Mouse (Mus musculus): ENCODE data around the gene Dusp23. TPM values are rescaled to one million over a fixed set of nuclear protein-coding genes. Genes with fewer than 3 reads are reported as not detected.

Dusp23 gene
- 30.2 and 62.5 TPM in 2 replicates for polyA plus RNA-seq (2012; rRNA removed)

GRCm38 (mm10) chr1:172632451-172633326 lies at the start of gene Dusp23:
Gene Dusp23, minus strand, starts transcription at chr1:172632962.
- DNase-seq (ENCODE audit: low read depth) = peak; percentile 61

DNA sequence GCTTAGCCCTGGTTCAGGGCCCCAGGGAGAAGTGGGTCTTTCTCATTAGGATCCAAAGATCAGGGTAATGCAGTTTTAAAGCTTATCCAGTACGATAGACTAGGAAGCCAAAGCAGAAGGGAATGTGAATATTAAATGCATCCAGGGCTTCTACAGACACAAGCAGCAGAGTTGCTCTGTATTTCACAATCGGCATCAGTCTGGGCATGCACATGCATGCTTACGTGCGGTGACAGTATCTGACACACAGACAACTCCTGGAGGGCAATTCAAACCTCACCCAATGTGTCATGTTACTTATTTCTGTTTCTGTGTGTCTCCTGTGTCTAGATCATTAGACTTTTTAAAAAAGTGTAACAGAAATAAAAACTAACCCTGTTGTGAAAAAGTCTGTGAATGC lies 48.0 kb upstream of the Dusp23 start:
- DNase-seq (ENCODE audit: low read depth) = peak; percentile 54

GRCm38 (mm10) chr1:172670716-172671115 lies 38.0 kb upstream of the Dusp23 start:
- DNase-seq (ENCODE audit: low read depth) = no peak

GRCm38 (mm10) chr1:172667597-172667996 lies 34.8 kb upstream of the Dusp23 start:
- DNase-seq (ENCODE audit: low read depth) = no peak

GRCm38 (mm10) chr1:172665457-172665856 lies 32.7 kb upstream of the Dusp23 start:
- DNase-seq (ENCODE audit: low read depth) = no peak

DNA sequence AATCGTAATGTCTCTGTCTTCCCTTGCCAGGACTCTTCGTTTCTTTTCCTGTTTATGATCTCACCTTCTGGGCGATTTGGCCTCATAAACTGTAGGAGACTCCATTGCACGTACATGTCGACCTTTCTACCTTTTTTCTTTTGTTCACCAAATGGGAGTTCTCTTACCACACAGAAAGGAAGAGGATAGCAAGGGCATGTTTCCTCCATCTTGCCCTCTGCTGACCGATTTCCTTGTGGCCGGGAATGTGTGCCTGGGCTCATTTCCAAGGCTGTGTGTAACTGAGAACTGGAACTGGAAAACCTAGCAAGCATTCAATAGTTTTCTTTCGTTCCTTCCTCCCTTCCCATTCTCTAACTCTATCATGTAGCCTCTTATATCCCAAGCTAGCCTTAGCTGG lies 26.9 kb upstream of the Dusp23 start:
- DNase-seq (ENCODE audit: low read depth) = no peak

- DNase-seq (ENCODE audit: low read depth) = no peak
Observed at GRCm38 (mm10) chr1:172657266-172657665, 24.5 kb upstream of the Dusp23 start.

DNA sequence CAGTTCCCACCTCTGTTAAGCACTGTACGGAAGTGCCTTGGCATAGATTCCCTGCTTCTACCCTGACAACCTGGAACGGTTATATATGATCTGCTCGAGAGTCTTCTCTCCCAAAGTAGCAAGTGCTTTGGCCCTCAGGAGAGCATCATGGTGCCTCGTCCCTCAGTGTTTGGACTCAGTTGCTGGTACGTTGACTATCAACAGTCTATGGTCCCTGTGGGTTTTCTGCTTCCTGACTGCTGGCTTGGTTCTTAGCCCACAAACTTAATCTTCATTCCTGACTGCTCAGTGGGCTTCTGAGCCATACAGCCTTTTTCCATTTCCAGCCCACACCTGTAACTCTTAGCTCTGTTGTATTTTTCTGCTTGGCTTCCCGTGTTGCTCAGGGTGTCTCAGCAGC lies 21.1 kb upstream of the Dusp23 start:
- no peak for DNase-seq (ENCODE audit: low read depth)

DNA sequence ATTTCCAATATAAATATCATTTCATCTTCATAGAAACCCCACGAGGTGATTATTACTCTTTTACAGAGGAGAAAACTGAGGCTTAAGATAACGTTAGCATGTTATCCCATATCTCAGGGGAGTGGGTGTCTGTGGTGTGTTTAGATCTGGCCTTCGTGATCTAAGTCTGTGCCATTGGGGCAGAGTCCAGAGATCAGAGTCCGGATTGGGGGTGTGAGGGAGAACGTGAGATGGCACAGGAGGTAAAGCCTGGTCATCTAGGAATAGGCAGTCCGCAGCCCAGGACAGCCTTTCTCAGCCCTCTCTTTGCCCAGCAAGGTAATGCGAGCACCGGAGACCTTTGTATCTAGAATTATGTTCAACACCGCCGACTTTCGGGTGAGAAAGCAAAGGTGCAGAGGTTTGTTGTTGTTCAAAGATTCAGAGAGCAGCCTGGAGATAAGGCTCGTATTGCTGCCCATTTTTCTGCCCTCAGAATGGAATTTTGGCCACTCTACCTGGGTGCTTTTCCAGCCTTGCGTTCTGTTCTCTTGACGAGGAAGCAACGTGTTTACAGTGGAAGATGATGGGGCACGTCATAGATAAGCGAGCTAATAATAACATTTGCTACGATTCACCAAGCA lies 19.4 kb upstream of the Dusp23 start:
- DNase-seq (ENCODE audit: low read depth) = no peak

GRCm38 (mm10) chr1:172651288-172651987 lies 18.7 kb upstream of the Dusp23 start:
- no peak for DNase-seq (ENCODE audit: low read depth)

DNA sequence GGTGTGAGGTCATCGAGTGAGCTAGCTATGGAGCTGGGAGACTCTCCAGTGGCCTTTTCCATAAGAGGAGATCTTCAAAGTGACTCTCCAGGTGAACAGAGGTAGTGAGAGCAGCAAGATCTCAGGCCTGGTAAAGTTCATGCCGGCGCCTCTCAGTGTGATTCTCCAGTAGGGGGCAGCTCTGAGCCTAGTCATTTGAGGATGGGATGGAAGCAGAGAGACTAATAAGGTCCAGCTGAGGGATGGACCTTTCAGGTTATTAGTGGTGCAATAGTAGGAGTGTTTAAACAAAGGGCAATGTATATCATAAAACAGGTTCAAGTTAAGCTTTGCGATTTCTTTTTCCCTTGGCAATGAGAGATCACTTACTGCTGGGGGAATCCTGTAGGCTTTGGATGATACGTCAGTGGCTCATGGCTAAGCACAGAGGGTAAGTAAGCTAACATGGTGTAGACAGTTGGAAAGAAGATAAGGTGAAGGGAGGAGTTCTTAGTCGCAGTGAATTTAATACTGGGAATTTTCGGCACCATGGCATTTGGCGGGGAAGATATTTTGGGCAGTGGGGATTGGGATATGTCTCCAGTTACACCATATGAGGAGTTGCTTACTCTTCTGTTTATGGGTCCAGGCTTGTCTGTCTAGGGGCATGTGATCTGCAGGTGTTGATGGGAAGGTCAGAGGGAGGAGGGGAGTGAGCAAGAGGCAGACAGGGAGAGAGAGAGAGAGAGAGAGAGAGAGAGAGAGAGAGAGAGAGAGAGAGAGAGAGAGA lies 17.9 kb upstream of the Dusp23 start:
- no peak for DNase-seq (ENCODE audit: low read depth)

- DNase-seq (ENCODE audit: low read depth) = no peak
Observed at GRCm38 (mm10) chr1:172649396-172649795, 16.6 kb upstream of the Dusp23 start.

DNA sequence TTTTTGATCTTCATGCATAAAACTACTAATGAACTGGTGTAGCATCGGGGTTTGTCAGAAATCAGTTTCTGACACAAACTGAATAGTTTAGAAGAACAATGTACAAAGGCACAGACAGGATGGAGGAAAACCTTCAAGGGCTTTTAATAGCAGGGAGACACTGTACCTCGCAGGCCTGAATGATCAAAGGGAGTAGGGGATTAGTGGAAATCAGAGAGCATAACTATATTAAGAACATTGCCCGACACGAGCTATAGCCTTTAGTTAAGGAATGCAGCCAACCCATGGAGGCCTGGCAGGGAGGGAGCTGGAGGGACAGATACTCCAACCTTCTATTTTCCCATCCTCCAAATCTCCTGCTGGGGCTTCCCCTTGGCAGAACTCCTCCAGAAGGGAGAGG lies 14.5 kb upstream of the Dusp23 start:
- DNase-seq (ENCODE audit: low read depth) = no peak

- DNase-seq (ENCODE audit: low read depth) = no peak
Observed at GRCm38 (mm10) chr1:172638781-172639180, 6.0 kb upstream of the Dusp23 start.

DNA sequence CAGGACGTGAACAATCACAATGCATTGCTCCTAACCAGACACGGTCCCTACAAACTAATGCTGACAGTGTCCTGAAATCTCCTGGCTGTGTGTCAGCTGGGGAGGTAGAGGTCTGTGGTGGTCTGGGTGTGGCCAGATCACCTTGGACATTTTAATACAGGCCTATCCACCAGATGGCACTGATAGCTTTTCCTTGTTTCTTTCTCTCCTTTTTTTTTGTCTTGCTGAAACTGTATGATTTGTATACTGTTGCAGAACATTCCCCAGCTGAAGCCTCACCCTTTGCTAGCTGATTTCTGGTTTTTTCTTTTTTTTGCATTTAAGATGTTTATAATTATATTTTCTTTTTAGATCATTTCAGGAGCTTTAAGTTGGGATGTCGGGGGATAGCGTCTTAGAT lies 5.0 kb upstream of the Dusp23 start:
- DNase-seq (ENCODE audit: low read depth) = no peak

GRCm38 (mm10) chr1:172636266-172636665 lies 3.5 kb upstream of the Dusp23 start:
- no peak for DNase-seq (ENCODE audit: low read depth)

GRCm38 (mm10) chr1:172635258-172635657 lies 2.5 kb upstream of the Dusp23 start:
- no peak for DNase-seq (ENCODE audit: low read depth)

DNA sequence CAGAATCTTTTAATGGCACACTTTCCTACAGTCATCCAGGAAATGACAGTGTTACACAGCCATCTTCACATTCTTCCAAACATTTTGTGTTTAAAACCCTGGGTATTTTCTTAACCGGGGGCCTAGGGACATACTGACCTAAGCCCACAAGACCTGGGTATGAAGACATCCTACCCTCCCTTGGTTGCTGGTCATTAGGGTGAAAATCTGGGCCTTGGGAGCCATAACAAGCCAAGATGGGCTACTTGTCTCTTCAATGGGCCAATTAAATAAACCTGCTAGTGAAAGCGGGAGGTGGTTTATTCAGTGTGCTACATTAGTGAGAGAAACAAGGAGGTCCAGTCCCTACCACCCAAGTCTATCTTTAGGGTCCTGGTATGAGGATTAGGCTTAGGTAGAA lies 1.4 kb upstream of the Dusp23 start:
- DNase-seq (ENCODE audit: low read depth) = no peak

DNA sequence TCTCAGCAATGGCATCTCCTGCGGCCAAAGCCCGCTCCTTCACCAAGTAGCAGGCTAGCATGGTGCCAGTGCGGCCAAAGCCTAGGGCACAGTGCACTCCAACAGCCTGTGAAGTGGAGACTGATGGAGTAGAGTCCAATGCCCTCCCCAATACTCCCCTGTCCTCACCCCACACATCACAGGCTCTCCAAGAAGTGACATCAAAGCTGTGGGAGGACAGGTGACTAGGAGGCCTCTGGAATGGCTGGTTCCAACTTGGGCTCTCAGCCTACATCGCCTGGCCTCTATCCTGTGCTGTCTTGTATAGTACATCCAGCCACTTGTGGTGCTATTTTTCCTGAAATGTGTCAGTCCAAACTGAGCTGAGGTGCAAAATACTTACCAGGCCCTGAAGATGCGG lies 1.0 kb downstream of the Dusp23 start:
- no peak for DNase-seq (ENCODE audit: low read depth)

- no peak for DNase-seq (ENCODE audit: low read depth)
Observed at GRCm38 (mm10) chr1:172629831-172630230, 2.9 kb downstream of the Dusp23 start.

DNA sequence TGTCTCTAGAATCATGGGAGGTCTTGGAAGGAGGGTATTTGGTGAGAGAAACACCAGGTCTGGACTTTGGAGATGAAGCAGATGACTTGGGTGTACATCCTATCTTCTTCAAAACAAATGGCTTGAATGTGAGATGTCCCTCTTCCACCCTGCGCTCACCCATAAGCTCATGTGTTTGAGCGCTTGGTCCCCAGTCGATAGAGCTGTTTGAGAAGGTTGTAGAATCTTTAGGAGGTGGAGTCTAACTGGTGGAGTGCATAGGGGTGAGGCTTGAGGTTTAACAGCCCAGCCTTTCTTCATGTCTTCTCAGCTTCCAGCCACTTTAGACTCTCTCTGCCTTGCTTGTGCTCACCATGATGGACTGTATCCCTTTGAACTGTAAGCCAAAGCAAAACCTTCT lies 6.5 kb downstream of the Dusp23 start:
- no peak for DNase-seq (ENCODE audit: low read depth)

- DNase-seq (ENCODE audit: low read depth) = no peak
Observed at GRCm38 (mm10) chr1:172624081-172624480, 8.7 kb downstream of the Dusp23 start.

Data from gonadal fat pad, adult 2 months (tissue).